Mouse (Mus musculus) CH12.LX (cell line): ENCODE results near the gene Rnf182.

Source experiments
- MXI1 ChIP-seq: IDR thresholded peaks from 2 replicates; pipeline ENCODE4 v1.6.1; 2011; ENCODE audit warnings: mild to moderate bottlenecking, low read depth, low read length, improper control_type of control experiment
- NRF1 ChIP-seq: IDR thresholded peaks from 2 replicates; pipeline ENCODE4 v1.6.1; 2014; ENCODE audit warnings: low read depth, mild to moderate bottlenecking, inconsistent platforms, low read length, improper control_type of control experiment, moderate library complexity
- POLR2A ChIP-seq: IDR thresholded peaks from 2 replicates; pipeline ENCODE4 v1.6.1; 2011; ENCODE audit warnings: low read depth, mild to moderate bottlenecking, improper control_type of control experiment, low read length
- TBP ChIP-seq: conservative IDR thresholded peaks from 2 replicates; pipeline ENCODE4 v1.6.1; 2011; ENCODE audit warnings: low read depth, low read length, improper control_type of control experiment

GRCm38 (mm10) chr13:43633024-43633423, 17.5 kb downstream of the Rnf182 start:
- TF ChIP-seq NRF1 (no peak), MXI1 (no peak), POLR2A (no peak), TBP (no peak)
